In genomic region chr14:24293631-24294030, GRCm38 (mm10) we compare ENCODE assay signal across 40 mouse cellular contexts. TPM values are rescaled to one million over a fixed set of nuclear protein-coding genes. Genes with fewer than 3 reads are reported as not detected.
"Had no signal": no experiment of that assay in that cellular context is flagged by ENCODE, and none has a peak within 500 bp of the region (broad histone marks: within the 10 kb centered on the region; RNA-seq: fewer than 3 reads in every experiment).

No protein-coding gene starts in this region.

- H3K9ac ChIP-seq: heart, embryonic 13.5 days; heart, embryonic 15.5 days; hindbrain, embryonic 13.5 days; hindbrain, embryonic 15.5 days; kidney, embryonic 15.5 days; limb, embryonic 13.5 days; limb, embryonic 15.5 days; liver, embryonic 13.5 days had no signal

- DNase-seq: gastrocnemius, postnatal 14 days; gastrocnemius, postnatal 36 days; heart, adult 18-20 months; heart, postnatal 14 days; heart, postnatal 36 days; kidney, adult 11 months; kidney, adult 2 months; kidney, adult 9 months; kidney, postnatal 14 days; kidney, postnatal 36 days; layer of hippocampus, adult 9-11 months; layer of hippocampus, postnatal 36 days; left cerebral cortex, postnatal 4 days; liver, embryonic 13.5 days had no signal

- H3K4me3 ChIP-seq: heart, embryonic 13.5 days; heart, embryonic 15.5 days; hindbrain, embryonic 13.5 days; hindbrain, embryonic 15.5 days; kidney, embryonic 15.5 days; limb, embryonic 13.5 days; limb, embryonic 15.5 days; liver, embryonic 13.5 days had no signal

- H3K9me3 ChIP-seq: heart, embryonic 13.5 days; heart, embryonic 15.5 days; hindbrain, embryonic 13.5 days; hindbrain, embryonic 15.5 days; kidney, embryonic 15.5 days; limb, embryonic 13.5 days; limb, embryonic 15.5 days; liver, embryonic 13.5 days had no signal

- H3K4me1 ChIP-seq: heart, embryonic 15.5 days; hindbrain, embryonic 13.5 days; hindbrain, embryonic 15.5 days; kidney, embryonic 15.5 days; limb, embryonic 13.5 days; limb, embryonic 15.5 days; liver, embryonic 13.5 days had no signal

- H3K36me3 ChIP-seq: heart, embryonic 13.5 days; heart, embryonic 15.5 days; hindbrain, embryonic 13.5 days; hindbrain, embryonic 15.5 days; kidney, embryonic 15.5 days; limb, embryonic 13.5 days; limb, embryonic 15.5 days; liver, embryonic 13.5 days had no signal

- H3K27me3 ChIP-seq: heart, embryonic 13.5 days; heart, embryonic 15.5 days; hindbrain, embryonic 13.5 days; hindbrain, embryonic 15.5 days; kidney, embryonic 15.5 days; limb, embryonic 13.5 days; limb, embryonic 15.5 days; liver, embryonic 13.5 days had no signal

- H3K27ac ChIP-seq: heart, embryonic 13.5 days; heart, embryonic 15.5 days; hindbrain, embryonic 13.5 days; hindbrain, embryonic 15.5 days; hindbrain, postnatal 0 days; kidney, embryonic 15.5 days; kidney, postnatal 0 days; limb, embryonic 13.5 days; limb, embryonic 15.5 days; liver, embryonic 13.5 days had no signal

RNA-seq across cellular contexts. Expression of gene E330034G19Rik, which starts 0.6 kb away (rescaled TPM):
- total RNA-seq: gastrocnemius, adult 18-20 months; gastrocnemius, adult 8-10 months; gastrocnemius, postnatal 14 days; gastrocnemius, postnatal 36 days; heart, adult 18-20 months; heart, postnatal 14 days; heart, postnatal 36 days; hematopoietic stem cell, adult 5-6 weeks; hindbrain, postnatal 0 days; layer of hippocampus, adult 18-20 months; layer of hippocampus, adult 8-10 months; layer of hippocampus, postnatal 14 days; layer of hippocampus, postnatal 36 days; left cerebral cortex, adult 18-20 months; left cerebral cortex, adult 8-10 months; left cerebral cortex, postnatal 10 days; left cerebral cortex, postnatal 25 days; left cerebral cortex, postnatal 4 days; liver, adult 2 months had no signal
- polyA plus RNA-seq: heart, embryonic 13.5 days; heart, embryonic 15.5 days; heart, postnatal 0 days; hindbrain, embryonic 11.5 days; hindbrain, embryonic 15.5 days; intestine, embryonic 14.5 days; intestine, embryonic 16.5 days; kidney, adult 2 months; kidney, embryonic 15.5 days; kidney, postnatal 0 days; large intestine, adult 2 months; limb, embryonic 11.5 days; limb, embryonic 15.5 days; liver, adult 2 months; liver, embryonic 13.5 days had no signal
